Mouse (Mus musculus) C2C12 (cell line): ENCODE results near the gene Wfdc16. TPM values are rescaled to one million over a fixed set of nuclear protein-coding genes. Genes with fewer than 3 reads are reported as not detected.

ENCODE experiments used
- H3K27me3 ChIP-seq: one replicate; pipeline ENCODE4 v1.6.1; 2011; ENCODE audit not compliant: control insufficient read depth, insufficient read depth, insufficient read length
- H3K36me3 ChIP-seq: one replicate; pipeline ENCODE4 v1.6.1; 2011; ENCODE audit not compliant: control insufficient read depth, insufficient read depth
- H3K4me3 ChIP-seq: one replicate; pipeline ENCODE4 v1.5.1; 2011; ENCODE audit warnings: mild to moderate bottlenecking, control low read depth; ENCODE audit not compliant: poor library complexity, insufficient read depth, severe bottlenecking
- H3K79me2 ChIP-seq: one replicate; pipeline ENCODE4 v1.6.1; 2011; ENCODE audit not compliant: control insufficient read depth, insufficient read depth
- H3K79me3 ChIP-seq: one replicate; pipeline ENCODE4 v1.6.1; 2011; ENCODE audit warnings: low read depth, control low read depth
- H3ac ChIP-seq: one replicate; pipeline ENCODE3; 2011; ENCODE audit warnings: low read depth; ENCODE audit not compliant: control insufficient read depth, insufficient read length
- CEBPB ChIP-seq: IDR thresholded peaks from one replicate; pipeline ENCODE4 v1.6.1; 2011; ENCODE audit warnings: low read depth, mild to moderate bottlenecking, control low read depth, moderate library complexity
- CTCF ChIP-seq: IDR thresholded peaks from one replicate; pipeline ENCODE4 v1.5.1; 2011; ENCODE audit not compliant: control insufficient read depth, insufficient read depth, insufficient read length
- FOSL1 ChIP-seq: IDR thresholded peaks from one replicate; pipeline ENCODE4 v1.8.0; 2011; ENCODE audit warnings: mild to moderate bottlenecking, low read length; ENCODE audit not compliant: poor library complexity, insufficient read depth, severe bottlenecking
- MAX ChIP-seq: IDR thresholded peaks from one replicate; pipeline ENCODE4 v1.6.1; 2011; ENCODE audit warnings: mild to moderate bottlenecking, control low read depth
- MYOD1 ChIP-seq: IDR thresholded peaks from one replicate; pipeline ENCODE4 v1.6.1; 2011; ENCODE audit warnings: low read depth; ENCODE audit not compliant: control insufficient read depth, insufficient read length
- MYOG ChIP-seq: IDR thresholded peaks from one replicate; pipeline ENCODE4 v1.6.1; 2011; ENCODE audit not compliant: control insufficient read depth, insufficient read length; ENCODE audit errors: extremely low read depth
- USF1 ChIP-seq: IDR thresholded peaks from one replicate; pipeline ENCODE4 v1.6.1; 2011; ENCODE audit warnings: low read depth, mild to moderate bottlenecking, control low read depth, moderate library complexity
- polyA plus RNA-seq: library from polyadenylated mRNA; unstranded; fragments of >200 nt; fragmentation: generic; extraction: Trizol; gene quantifications from one replicate; pipeline ENCODE4 v1.2.1, GENCODE M21; 2012; ENCODE audit warnings: missing spikeins

The Wfdc16 gene
- polyA plus RNA-seq, 1 experiment: not detected

DNA sequence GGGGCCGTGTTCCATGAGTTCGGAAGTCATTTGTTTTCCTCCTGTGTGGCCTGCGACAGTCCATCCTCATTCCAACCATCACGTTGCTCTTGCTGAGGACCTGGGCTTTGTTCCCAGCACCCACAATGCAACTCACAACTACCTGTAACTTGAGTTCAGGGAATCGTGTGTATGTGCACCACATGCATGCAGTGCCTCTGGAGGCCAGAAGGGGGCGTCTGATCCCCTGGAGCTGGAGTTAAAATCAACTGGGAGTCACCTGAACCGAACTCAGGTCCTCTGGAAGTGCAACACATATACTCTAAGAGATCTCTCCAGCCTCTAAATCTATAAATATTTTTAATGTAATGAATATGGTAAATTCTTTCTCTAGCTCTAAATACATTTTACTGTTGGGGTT is 37.5 kb upstream of the Wfdc16 start:
- H3K79me3 ChIP-seq: no peaks in the 10 kb centered on the region
- H3K4me3 ChIP-seq: no peak overlapping the region
- H3K79me2 ChIP-seq: no peaks in the 10 kb centered on the region
- TF ChIP-seq MYOD1: no peak
- no peak for TF ChIP-seq FOSL1
- no peak for TF ChIP-seq CTCF
- TF ChIP-seq MYOG: no peak
- no peak for TF ChIP-seq CEBPB
- no peak for TF ChIP-seq MAX
- TF ChIP-seq USF1: no peak
- peaks cover 3% of the 10 kb centered on the region for H3K27me3 ChIP-seq
- H3ac ChIP-seq: no peak overlapping the region
- H3K36me3 ChIP-seq: no peaks in the 10 kb centered on the region

DNA sequence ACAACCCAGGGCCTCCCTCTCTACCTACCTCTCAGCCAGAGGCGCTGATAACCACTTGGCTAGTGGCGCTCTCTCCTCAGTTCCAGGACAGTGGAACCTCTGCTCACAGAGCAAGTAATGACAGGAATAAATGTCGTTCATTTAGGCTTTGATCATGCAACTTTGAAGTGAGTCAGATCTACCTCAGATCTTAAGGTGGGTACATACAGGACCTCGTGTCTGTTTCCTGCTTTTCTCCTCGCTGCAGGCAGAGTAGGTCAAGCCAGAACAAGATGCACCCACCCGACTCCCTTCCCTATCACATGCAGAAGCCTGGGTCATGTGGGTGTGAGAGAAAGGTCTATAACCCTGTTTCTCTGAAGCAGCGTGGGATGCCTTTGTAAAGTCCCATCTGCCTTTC is 35.4 kb upstream of the Wfdc16 start, which contains the start of gene Wfdc11:
TSS of gene Wfdc11 (minus strand) at position 101 of the 400 bp plus-strand sequence.
- Histone ChIP-seq H3K79me3 (no peaks in the 10 kb centered on the region), H3ac (no peak within 1 kb of the TSS), H3K36me3 (no peaks in the 10 kb centered on the region), H3K4me3 (no peak within 1 kb of the TSS), H3K79me2 (no peaks in the 10 kb centered on the region), H3K27me3 (peaks cover 7% of the 10 kb centered on the region)
- TF ChIP-seq USF1 (no peak), FOSL1 (no peak), MYOG (no peak), MAX (no peak), CTCF (no peak), MYOD1 (no peak), CEBPB (no peak)

DNA sequence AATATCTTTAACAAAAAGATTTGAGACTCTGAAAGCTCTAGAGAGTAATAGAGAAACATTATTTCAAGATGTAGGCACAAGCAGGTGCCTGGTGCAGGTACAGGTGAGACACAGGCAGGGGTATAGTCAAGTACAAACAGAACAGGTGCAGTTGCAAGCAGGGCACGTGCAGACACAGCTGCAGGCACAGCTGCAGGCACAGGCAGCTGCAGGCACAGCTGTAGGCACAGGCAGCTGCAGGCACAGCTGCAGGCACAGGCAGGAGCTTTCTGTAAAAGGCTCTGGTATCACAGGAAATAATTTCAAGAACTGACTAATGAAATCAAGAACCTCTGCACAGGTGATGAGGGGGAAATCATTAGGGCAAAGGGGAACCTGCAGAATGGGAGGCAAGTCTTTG is 32.3 kb upstream of the Wfdc16 start:
- TF ChIP-seq CTCF: no peak
- TF ChIP-seq MYOD1: peak; percentile 12

DNA sequence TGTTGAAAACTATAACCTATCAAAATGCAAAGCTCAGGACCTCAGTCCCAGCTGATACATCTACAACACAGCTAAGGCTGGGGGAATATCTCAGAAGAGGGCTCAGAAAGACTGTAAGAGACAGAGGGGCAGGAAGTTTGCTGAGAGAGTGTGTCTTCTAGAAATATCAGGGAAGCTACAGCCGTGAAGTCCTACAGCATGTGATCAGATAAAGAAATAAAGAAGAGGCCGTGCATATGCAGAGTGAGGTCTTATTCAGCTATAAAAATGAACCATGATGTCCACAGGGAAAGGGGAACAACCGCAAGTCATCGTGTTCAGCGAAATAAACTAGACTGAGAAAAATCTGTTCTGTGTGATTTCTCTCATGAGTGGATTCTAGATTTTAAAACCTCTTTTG is 31.7 kb upstream of the Wfdc16 start:
- H3K27me3 ChIP-seq: peaks cover 16% of the 10 kb centered on the region
- H3K4me3 ChIP-seq: no peak overlapping the region
- no peaks in the 10 kb centered on the region for H3K36me3 ChIP-seq
- H3K79me2 ChIP-seq: no peaks in the 10 kb centered on the region
- TF ChIP-seq CTCF (no peak), FOSL1 (no peak), CEBPB (no peak), MYOD1 (no peak), USF1 (no peak), MYOG (no peak), MAX (no peak)
- no peak overlapping the region for H3ac ChIP-seq
- H3K79me3 ChIP-seq: no peaks in the 10 kb centered on the region

More for the DNA sequence above, 32.3 kb upstream of the Wfdc16 start:
- peaks cover 15% of the 10 kb centered on the region for H3K27me3 ChIP-seq
- H3K36me3 ChIP-seq: no peaks in the 10 kb centered on the region
- no peak overlapping the region for H3ac ChIP-seq
- H3K79me3 ChIP-seq: no peaks in the 10 kb centered on the region
- H3K79me2 ChIP-seq: no peaks in the 10 kb centered on the region
- no peak overlapping the region for H3K4me3 ChIP-seq

DNA sequence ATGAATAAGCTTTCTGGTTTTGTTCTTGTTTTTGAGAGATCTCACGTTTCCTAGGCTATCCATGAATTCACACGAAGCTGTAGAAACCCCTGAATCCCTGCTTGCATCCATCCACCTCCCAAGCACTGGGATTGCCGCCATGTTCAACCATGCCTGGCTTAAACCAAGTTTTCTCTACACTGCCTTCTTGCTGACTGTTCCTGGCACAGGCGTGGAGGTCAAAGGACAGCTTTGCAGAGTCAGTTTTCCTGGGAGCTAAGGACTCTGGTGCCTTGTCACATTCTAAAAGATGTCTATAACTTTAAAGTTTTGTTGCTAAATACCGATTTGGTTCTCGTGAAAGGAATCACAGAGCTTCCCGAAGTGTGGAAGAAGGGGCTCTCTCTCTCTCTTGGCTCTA is 26.3 kb upstream of the Wfdc16 start:
- Histone ChIP-seq H3K79me3 (no peaks in the 10 kb centered on the region), H3K79me2 (no peaks in the 10 kb centered on the region), H3ac (no peak overlapping the region), H3K4me3 (no peak overlapping the region), H3K27me3 (peaks cover 10% of the 10 kb centered on the region), H3K36me3 (no peaks in the 10 kb centered on the region)
- TF ChIP-seq FOSL1 (no peak), CEBPB (no peak), USF1 (no peak), MYOD1 (no peak)

DNA sequence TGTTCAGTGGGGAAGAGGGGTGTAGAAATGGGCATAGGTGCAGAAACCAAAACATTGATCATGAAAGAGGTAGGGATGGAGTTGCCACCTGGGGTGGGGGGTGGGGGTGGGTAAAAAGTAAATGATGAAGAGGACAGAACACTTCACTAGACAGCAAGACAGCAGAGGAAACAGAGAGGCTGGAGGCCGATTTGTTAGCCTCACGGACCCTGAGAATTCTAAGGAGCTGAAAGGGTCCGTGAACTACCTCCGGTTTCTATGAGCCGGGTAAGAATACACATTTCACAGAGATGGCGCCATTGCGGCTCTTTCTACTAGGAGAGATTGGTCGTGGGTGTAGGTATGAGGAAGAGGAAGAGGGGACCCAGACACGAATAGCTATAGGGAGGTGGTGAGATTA is 17.9 kb upstream of the Wfdc16 start, which contains the start of gene Wfdc9:
TSS of gene Wfdc9 (minus strand) at position 101 of the 400 bp plus-strand sequence.
- H3K27me3 ChIP-seq: peaks cover 37% of the 10 kb centered on the region
- TF ChIP-seq FOSL1: no peak
- TF ChIP-seq MYOG: no peak
- TF ChIP-seq MYOD1: no peak
- TF ChIP-seq CTCF: no peak
- TF ChIP-seq CEBPB: no peak
- no peak for TF ChIP-seq USF1
- TF ChIP-seq MAX: no peak

More for the DNA sequence above, 17.9 kb upstream of the Wfdc16 start, which contains the start of gene Wfdc9:
- no peaks in the 10 kb centered on the region for H3K79me3 ChIP-seq
- no peak within 1 kb of the TSS for H3ac ChIP-seq
- H3K4me3 ChIP-seq: no peak within 1 kb of the TSS
- no peaks in the 10 kb centered on the region for H3K36me3 ChIP-seq
- H3K79me2 ChIP-seq: no peaks in the 10 kb centered on the region
